Mouse (Mus musculus) megakaryocyte progenitor cell, adult 5-6 weeks (primary cell): Measurements from ENCODE around the gene Wnt1. TPM values are rescaled to one million over a fixed set of nuclear protein-coding genes. Genes with fewer than 3 reads are reported as not detected.

Experiments used
- ATAC-seq: replicated peaks from 2 replicates; pipeline ENCODE4 v1.8.0; 2016; ENCODE audit warnings: mild to moderate bottlenecking, moderate TSS enrichment, inconsistent platforms; ENCODE audit not compliant: poor library complexity
- total RNA-seq, 2 experiments: library from RNA; stranded (forward) in 1 of 2; stranded (reverse) in 1 of 2; fragments of 157-497, 149-512 nt in 1 of 2; fragments of 200-1000 nt in 1 of 2; gene quantifications; 2 replicates each; pipeline versions ENCODE4 v1.2.3 to v1.2.4; 2015 to 2017

Wnt1 gene
- total RNA-seq, 2 experiments from 2014 or later, result not detected

DNA sequence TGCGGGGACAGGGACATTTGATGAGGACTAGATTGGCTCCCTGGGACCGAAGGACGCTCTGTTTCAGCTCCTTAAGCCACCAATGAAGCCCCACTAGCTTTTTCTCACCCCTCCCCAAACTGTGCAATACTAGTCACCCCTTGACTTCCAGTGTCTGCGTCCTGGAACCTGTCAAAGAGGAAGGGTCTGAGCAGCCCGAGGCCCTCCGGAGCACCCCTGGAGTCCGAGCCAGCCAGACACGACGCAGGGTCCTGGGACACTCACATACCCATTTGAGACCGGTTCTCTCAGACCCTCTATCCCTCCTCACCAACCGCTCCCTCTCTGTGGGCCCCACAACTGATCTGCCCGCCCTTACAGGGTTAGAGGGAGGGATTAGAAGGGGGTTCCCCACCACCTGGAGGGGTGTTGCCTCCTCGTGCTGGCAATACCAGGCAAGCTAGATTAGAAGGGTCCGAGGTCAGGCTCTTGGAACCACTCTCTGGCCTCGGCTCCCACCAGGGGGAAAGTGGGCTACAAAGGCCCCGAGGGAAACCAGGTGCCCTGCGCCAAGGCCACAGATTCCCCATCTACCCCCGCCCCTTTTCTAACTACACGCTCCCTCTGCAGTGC is 12.5 kb upstream of the Wnt1 start:
- no peak for ATAC-seq

DNA sequence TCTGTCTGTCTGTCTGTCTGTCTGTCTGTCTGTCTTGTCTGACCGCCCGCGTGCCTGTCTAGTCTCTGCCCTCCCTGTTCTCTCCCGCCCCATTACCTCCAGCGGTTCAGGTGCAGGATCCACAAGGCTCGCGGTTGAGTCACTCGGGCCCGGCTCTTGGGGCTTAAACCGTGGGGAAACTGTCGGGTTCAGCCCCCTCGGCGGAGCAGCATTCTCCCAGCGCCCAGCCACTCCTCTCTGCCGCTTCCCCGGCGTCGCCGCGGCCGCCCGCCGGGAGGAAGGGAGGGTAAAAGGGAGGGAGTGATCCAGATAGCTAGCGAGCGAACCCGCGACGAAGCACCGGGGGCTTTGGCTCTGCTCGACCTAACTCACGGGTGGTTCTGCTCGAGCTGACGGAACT is 11.9 kb upstream of the Wnt1 start, which contains the start of gene Wnt10b:
Gene Wnt10b (minus strand): TSS at position 389 of the 400 bp plus-strand sequence.
- no peak for ATAC-seq

DNA sequence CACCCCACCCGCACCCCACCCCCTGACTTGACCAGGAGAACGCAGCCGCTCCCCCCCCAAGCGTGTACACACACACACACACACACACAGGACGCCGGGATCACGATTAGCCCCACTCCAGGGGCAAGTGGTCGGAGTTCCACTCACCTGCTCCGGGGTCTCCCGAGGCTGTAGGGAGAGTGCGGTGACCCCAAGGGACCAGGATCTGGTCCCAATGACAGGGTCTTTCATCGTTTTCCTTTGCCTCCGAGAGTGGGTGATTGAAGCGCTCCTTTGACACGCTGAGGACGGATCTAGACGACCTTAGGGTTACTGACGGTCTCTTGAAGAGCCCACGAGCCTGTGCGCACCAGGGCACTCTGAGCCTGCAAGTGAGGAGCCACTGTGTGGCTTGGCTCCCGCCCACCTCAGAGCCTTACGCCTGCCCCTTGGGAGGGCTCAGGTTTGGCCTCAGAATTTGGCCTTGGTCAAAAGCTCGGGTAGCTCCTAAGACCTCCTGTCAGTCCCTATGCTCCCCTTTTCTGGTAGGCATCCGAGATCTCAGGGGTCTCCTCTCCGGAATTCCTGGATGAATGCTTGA is 11.4 kb upstream of the Wnt1 start:
- ATAC-seq, result no peak

DNA sequence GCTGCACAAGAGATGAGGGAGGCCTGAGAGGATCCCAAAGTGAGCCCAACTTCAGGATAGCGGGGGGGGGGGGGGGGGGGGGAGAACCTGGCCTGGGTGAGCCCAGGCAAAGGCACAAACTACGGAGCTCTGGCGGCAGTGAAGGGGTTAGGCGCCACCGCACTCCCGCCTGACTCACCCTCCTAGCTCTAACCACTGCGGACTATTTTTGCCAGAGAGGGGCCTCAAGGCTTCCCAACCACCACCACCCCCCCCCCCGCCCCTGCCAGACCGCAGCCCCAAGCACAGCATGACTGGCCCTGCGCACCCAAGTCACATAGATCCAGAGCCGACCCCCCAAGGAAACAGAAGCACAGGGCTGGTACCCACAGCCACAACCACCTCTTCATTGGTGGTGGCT is 10.9 kb upstream of the Wnt1 start:
- ATAC-seq, result 0 out of 2 replicates have a peak, but pooled peaks have one; percentile 15

DNA sequence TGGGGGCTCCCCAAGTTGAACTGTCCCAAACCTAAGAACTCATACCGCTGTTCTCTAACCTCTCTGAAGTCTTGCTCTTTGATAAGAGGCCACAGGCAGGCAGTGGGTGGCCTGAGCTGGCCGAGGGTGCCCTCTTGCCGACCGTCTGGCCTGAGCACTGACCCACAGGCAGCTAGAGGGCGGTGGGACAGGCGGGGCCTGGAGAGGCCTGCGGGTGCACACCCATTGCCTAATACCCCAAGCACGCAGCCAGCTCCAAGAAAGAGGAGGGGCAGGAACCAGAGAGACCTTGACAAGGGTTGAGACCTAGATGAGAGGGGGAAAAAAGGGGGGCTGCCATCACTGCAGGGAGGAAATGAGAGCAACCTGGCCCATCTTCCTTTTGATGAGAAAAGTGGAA is 9.6 kb upstream of the Wnt1 start:
- ATAC-seq, result no peak

DNA sequence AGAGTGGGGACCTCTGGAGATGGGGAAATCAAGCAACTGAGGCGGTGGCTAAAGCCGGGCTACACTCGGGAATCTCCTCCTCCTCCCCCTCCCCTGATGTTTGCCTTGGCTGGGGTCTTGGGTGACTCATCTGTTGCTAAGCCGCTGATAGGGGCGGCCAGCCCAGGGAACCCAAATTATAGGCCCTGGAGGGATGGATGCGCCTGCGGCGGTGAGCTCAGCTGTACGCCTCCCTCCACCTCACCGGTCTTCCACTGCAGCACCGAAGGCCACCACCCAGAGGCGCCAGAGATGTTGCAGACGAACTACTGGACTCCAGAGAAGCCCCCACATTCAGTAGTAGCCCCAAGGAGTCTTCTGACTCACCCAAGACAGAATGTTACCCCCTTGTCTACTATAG is 9.1 kb upstream of the Wnt1 start:
- peak; percentile 35; the same call in 1 of the 2 replicates for ATAC-seq

DNA sequence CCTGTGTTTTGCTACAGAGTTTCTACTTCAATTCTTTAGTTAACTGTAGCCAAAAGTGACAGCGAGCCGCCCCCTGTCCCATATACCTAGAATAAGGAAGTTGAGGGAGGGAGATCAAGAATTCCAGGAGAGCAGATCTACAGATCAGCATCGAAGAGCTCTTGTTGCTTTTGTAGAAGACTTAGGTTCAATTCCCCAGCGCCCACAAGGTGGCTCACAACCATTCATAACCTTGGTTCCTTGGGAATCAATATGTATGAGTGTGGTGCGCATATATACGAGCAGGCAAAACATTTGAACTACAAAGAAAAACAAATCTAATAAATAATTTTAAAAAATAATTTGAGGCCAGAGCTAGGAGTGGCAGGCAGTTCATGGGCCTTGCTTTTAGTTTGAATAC is 8.5 kb upstream of the Wnt1 start:
- no peak for ATAC-seq

DNA sequence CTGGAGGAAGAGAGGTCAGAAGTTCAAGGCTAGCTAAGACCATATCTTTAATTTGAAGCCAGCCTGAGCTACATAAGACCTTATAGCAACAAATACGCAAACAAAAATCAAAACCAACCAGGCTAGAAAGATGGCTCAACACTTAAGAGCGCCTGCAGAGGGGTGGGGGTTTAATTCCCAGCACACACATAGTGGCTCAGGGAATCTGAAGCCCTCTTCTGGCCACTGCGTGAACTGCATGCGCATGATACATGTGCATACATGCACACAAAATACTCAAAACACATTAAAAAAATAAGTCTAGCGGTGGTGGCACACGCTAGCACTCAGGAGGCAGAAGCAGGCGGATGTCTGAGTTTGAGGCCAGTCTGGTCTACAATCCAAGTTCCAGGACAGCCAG is 3.9 kb upstream of the Wnt1 start:
- peak; percentile 59 for ATAC-seq

DNA sequence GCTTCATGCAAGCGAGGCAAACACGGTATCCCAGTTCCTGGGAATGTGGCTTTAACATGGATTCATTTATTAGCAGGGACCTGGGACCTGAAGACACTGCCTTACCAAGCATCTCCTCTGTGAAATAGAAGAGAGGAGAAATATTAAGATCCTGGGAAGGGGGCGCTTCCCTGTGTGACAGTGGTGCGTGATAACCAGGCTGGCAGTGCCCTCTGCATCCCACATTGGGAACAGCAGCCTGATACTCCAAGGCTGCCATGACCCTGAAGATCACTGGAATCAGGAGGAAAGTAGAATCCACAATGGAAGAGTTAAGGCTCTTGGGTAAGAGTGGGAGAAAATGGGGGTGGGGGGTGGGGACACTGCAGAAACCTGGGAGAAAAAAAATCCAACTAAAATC is 1.7 kb upstream of the Wnt1 start:
- 0 out of 2 replicates have a peak, but pooled peaks have one; percentile 41 for ATAC-seq

DNA sequence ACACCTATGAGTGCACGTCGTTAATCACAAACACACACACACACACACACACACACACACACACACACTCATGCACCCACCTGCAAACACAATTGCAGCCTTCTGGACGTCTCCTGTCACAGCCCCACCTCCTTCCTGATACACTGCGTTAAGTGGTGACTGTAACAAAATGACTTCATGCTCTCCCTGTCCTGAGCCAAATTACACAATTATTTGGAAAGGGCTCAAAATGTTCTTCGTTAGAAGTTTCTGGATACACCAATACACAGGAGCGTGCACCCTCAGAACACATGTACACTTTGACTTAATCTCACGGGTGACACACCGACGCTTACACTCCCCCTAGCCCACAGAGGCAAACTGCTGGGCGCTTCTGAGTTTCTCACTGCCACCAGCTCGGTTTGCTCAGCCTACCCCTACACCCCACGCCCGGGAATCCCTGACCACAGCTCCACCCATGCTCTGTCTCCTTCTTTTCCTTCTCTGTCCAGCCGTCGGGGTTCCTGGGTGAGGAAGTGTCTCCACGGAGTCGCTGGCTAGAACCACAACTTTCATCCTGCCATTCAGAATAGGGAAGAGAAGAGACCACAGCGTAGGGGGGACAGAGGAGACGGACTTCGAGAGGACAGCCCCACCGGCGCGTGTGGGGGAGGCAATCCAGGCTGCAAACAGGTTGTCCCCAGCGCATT is 541 bp upstream of the Wnt1 start:
- ATAC-seq, result peak; percentile 54

DNA sequence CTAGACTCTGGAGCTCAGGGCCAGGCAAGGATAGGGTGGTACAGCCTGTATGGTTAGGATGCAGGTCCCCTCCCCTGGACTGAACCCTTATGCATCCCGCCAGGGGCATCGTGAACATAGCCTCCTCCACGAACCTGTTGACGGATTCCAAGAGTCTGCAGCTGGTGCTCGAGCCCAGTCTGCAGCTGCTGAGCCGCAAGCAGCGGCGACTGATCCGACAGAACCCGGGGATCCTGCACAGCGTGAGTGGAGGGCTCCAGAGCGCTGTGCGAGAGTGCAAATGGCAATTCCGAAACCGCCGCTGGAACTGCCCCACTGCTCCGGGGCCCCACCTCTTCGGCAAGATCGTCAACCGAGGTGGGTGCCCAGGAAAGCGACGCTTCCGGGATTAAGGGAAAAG is 1.1 kb downstream of the Wnt1 start:
- no peak for ATAC-seq

DNA sequence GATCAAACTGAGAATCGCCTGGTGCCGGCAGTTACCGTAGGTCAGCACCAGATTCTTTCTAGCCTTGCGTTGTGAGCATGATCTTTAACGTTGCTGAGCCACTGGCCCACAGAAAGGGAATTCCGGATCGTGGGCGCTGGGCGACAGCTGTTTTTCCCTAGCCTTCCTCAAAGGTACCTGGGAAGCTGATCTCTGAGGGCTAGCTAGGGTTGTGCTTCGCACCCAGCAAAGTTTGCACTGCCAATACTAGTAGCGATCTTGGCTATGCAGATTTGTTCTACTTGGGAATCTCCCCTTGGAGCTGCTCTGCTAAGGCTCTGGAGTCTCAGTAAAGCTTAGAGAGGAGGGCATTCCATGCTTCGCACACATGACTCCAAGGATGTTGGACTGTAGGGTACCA is 1.6 kb downstream of the Wnt1 start:
- ATAC-seq, result no peak

DNA sequence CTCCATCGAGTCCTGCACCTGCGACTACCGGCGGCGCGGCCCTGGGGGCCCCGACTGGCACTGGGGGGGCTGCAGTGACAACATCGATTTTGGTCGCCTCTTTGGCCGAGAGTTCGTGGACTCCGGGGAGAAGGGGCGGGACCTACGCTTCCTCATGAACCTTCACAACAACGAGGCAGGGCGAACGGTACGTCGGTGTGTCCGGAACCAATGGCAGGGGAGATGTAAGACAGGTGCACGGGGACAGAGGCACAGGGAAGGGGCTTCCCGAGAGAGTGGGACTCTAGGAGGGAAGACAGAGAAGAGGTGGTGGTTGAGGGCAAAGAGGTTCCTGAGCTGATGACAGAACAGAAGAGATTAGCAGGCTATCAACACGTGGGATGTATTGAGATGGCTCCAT is 2.1 kb downstream of the Wnt1 start:
- no peak for ATAC-seq

DNA sequence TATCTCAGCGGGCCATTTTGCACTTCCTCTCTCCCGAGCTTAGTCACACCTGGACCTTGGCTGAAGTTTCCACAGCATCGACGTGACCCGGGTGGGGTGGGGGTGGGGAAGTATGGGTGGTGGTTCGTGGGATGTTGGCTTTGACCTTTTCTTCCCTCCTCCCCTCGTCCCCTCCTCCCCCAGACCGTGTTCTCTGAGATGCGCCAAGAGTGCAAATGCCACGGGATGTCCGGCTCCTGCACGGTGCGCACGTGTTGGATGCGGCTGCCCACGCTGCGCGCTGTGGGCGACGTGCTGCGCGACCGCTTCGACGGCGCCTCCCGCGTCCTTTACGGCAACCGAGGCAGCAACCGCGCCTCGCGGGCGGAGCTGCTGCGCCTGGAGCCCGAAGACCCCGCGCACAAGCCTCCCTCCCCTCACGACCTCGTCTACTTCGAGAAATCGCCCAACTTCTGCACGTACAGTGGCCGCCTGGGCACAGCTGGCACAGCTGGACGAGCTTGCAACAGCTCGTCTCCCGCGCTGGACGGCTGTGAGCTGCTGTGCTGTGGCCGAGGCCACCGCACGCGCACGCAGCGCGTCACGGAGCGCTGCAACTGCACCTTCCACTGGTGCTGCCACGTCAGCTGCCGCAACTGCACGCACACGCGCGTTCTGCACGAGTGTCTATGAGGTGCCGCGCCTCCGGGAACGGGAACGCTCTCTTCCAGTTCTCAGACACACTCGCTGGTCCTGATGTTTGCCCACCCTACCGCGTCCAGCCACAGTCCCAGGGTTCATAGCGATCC is 2.8 kb downstream of the Wnt1 start:
- no peak for ATAC-seq

DNA sequence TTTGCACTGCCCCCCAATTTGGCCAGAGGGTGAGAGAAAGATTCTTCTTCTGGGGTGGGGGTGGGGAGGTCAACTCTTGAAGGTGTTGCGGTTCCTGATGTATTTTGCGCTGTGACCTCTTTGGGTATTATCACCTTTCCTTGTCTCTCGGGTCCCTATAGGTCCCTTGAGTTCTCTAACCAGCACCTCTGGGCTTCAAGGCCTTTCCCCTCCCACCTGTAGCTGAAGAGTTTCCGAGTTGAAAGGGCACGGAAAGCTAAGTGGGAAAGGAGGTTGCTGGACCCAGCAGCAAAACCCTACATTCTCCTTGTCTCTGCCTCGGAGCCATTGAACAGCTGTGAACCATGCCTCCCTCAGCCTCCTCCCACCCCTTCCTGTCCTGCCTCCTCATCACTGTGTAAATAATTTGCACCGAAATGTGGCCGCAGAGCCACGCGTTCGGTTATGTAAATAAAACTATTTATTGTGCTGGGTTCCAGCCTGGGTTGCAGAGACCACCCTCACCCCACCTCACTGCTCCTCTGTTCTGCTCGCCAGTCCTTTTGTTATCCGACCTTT is 3.6 kb downstream of the Wnt1 start:
- no peak for ATAC-seq

DNA sequence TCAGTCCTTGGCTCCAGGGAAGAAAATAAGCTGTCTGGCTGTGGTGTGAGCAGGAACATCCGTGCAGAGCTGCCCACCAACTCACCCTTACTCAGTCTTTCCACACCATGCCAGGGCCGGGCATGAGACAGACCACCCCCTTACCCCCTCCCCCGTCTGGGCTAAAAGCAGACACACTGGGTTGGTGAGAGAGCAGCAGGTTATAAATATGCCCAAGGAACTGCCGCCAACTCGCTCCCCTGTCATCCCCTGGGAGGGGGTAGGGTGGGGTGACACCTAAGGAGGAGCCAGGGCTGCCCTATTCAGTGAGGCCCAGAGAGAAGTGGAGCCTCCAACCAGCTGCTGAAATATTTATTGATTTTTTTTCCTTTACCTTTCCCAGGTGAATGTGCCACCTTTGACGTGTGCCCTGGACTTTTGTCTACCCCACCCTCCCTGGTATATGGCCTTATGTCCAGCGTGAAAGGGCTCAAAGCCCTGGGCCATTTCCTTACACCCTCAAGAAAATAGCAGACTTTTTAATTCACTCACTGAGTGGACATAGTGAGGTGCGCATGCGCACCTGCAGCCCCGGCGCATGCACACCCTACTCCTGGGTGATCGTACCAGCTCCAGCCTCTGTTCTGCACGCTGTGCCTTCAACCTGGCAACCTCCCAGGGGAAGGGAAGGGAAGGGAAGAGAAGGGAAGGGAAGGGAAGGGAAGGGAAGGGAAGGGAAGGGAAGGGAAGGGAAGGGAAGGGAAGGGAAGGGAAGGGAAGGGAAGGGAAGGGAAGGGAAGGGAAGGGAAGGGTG is 7.3 kb downstream of the Wnt1 start:
- ATAC-seq, result no peak

DNA sequence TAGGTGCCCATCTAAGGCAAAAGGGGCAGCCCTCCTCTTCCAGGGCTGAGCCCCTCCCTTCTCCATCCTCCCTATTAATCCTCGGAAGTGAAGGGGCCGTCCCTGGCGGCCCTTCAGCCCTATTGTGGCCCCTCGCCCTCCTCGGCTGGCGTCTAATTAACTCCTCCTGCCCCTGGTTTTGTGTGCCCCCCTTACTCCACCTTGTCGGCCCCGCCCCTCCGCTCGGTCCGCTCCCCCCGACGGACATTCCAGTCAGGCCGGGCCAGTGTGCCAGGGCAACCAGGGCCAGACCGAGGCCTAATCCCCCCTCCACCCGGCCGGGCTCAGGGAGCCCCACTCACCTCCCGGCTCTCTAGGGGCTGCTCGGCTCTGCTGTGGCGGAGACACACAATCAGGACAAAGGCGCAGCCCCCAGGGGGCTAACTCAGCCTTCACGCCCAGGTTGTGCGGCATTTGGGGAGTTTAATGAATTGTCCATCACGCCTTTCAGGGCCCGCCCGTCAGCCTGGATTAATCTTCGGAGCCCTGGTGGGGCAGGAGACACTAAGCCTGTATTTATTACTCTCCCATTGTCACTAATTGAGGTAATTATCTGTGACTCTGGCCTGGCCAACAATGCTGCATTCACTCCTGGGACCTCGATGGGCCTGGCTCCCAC is 8.3 kb downstream of the Wnt1 start:
- no peak for ATAC-seq

DNA sequence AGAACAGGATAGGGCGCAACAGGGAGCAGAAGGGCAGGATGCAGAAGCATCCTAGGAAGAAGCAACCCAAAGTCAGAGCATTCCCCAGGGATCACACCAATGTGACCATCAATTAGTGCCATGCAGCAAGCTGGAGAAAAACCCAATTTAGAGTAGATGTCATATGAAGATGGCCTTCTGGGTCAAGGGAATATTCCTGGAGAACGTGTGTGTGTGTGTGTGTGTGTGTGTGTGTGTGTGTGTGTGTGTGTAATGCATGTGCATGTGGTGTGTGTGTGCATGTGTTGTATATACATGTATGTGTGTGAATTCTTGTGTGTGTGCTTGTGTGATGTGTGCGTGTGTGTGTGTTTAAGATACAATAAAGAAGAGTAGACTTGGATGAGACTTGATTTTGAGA is 9.2 kb downstream of the Wnt1 start:
- no peak for ATAC-seq

DNA sequence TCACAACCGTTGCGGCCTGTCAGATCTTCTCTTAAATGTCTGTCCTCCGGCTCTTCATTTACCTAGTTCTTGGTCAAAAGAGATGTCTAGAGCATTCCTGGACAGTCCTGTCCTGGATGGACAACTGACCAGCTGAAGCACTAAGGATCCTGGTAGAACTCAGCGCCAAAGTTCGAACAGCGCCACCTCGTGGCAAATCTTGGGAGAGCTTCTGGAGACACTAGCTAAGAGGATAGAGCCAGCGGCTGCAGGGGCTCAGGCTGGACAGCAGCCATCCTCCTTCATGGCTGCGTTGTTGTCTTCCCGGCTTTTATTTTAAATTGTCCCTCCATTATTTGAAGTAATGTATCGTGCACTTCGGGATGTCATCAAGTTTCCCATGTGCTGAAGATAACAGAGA is 9.7 kb downstream of the Wnt1 start:
- ATAC-seq, result peak; percentile 65

DNA sequence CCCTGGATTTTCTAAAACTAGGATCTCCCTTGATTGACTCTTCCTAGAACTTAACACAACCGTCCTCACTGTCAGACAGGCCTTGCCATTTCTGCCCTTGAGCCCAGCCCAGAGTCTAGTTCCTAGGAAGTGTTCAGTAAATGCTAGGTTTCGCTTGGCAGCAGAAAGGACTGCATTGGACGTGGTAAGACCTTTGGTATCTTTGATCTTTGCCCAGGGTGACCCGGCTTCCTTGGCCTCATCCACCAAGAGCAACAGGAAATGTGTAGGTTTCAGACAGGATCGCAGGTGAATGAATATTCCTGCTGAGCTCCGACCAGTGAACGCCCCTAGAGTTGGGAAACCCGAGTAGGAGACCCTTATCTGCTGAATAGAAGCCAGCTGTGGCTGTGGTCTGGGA is 13.3 kb downstream of the Wnt1 start:
- no peak for ATAC-seq
